Comparison of ENCODE assay signal across 9 mouse cellular contexts in genomic region chr17:78912861-78913281, GRCm38 (mm10). TPM values are rescaled to one million over a fixed set of nuclear protein-coding genes. Genes with fewer than 3 reads are reported as not detected.
DNase-seq lines count a peak whose midpoint lies in the region; ATAC-seq and TF ChIP-seq lines count a peak whose summit lies in the region.
"Had no signal": no experiment of that assay in that cellular context is flagged by ENCODE, and none has a peak within 500 bp of the region (broad histone marks: within the 10 kb centered on the region; RNA-seq: fewer than 3 reads in every experiment).

No protein-coding gene starts in this region.

- no peak overlapping the region for H3K9ac ChIP-seq in heart, embryonic 12.5 days
- peak overlapping the region; percentile 93 for H3K9ac ChIP-seq in ES-Bruce4 (ENCODE audit: low read depth, poor library complexity, severe bottlenecking)
- peak overlapping the region; percentile 32 for H3K9ac ChIP-seq in hindbrain, embryonic 14.5 days
- H3K9ac ChIP-seq in lung, postnatal 0 days (replicated peaks; ENCODE audit: low read depth) = no peak overlapping the region

- ATAC-seq in heart, embryonic 12.5 days (ENCODE audit: insufficient number of reproducible peaks, low FRiP score) = no peak
- peak; percentile 74 for ATAC-seq in hindbrain, embryonic 14.5 days (ENCODE audit: low FRiP score)
- ATAC-seq in lung, postnatal 0 days = no peak

- H3K9me3 ChIP-seq in heart, embryonic 12.5 days (replicated peaks) = no peaks in the 10 kb centered on the region
- H3K9me3 ChIP-seq in ES-Bruce4 (replicated peaks; ENCODE audit: control insufficient read depth, insufficient read depth, low read length, poor library complexity, severe bottlenecking) = no peaks in the 10 kb centered on the region
- H3K9me3 ChIP-seq in hindbrain, embryonic 14.5 days (ENCODE audit: control insufficient read depth, low read length) = no peaks in the 10 kb centered on the region
- no peaks in the 10 kb centered on the region for H3K9me3 ChIP-seq in lung, postnatal 0 days (ENCODE audit: low read length)

- no peaks in the 10 kb centered on the region for H3K27me3 ChIP-seq in heart, embryonic 12.5 days (replicated peaks)
- H3K27me3 ChIP-seq in ES-Bruce4 (ENCODE audit: control insufficient read depth, insufficient read depth, low read length, poor library complexity, severe bottlenecking) = no peaks in the 10 kb centered on the region
- no peaks in the 10 kb centered on the region; the same call in 1 of the 2 replicates for H3K27me3 ChIP-seq in hindbrain, embryonic 14.5 days (ENCODE audit: control insufficient read depth, insufficient read depth, low read length)
- H3K27me3 ChIP-seq in lung, postnatal 0 days (replicated peaks; ENCODE audit: insufficient read depth, low read length) = no peaks in the 10 kb centered on the region

- TF ChIP-seq POLR2A in ES-Bruce4 (IDR thresholded peaks at IDR 0.05; ENCODE audit: insufficient read depth, low read length) = peak; percentile 78

- 13% methylated on average over 6 of the region's 6 CpGs for WGBS in heart, embryonic 12.5 days
- WGBS in hindbrain, embryonic 14.5 days = 23% methylated on average over 6 of the region's 6 CpGs
- 23% methylated on average over 6 of the region's 6 CpGs for WGBS in lung, postnatal 0 days

- no peaks in the 10 kb centered on the region for H3K36me3 ChIP-seq in heart, embryonic 12.5 days
- H3K36me3 ChIP-seq in ES-Bruce4 (ENCODE audit: control insufficient read depth, insufficient read depth, low read length, poor library complexity, severe bottlenecking) = no peaks in the 10 kb centered on the region
- H3K36me3 ChIP-seq in hindbrain, embryonic 14.5 days (replicated peaks; ENCODE audit: control insufficient read depth, insufficient read depth) = no peaks in the 10 kb centered on the region
- no peaks in the 10 kb centered on the region for H3K36me3 ChIP-seq in lung, postnatal 0 days (ENCODE audit: insufficient read depth, low read length)

- peaks cover 6% of the 10 kb centered on the region for H3K4me1 ChIP-seq in heart, embryonic 12.5 days (replicated peaks)
- H3K4me1 ChIP-seq in ES-Bruce4 (ENCODE audit: control insufficient read depth, insufficient read depth, low read length) = no peaks in the 10 kb centered on the region
- peaks cover 13% of the 10 kb centered on the region for H3K4me1 ChIP-seq in hindbrain, embryonic 14.5 days (replicated peaks; ENCODE audit: control insufficient read depth, insufficient read depth, low read length)
- peaks cover 5% of the 10 kb centered on the region; the same call in 1 of the 2 replicates for H3K4me1 ChIP-seq in lung, postnatal 0 days (ENCODE audit: insufficient read depth, low read depth, low read length)

- peak overlapping the region; percentile 49 for H3K4me3 ChIP-seq in heart, embryonic 12.5 days
- peak overlapping the region; percentile 100 for H3K4me3 ChIP-seq in ES-Bruce4 (ENCODE audit: low read depth, low read length)
- H3K4me3 ChIP-seq in hindbrain, embryonic 14.5 days (replicated peaks; ENCODE audit: low read length) = peak overlapping the region; percentile 29
- peak overlapping the region; percentile 28 for H3K4me3 ChIP-seq in lung, postnatal 0 days (ENCODE audit: low read depth, low read length)

- DNase-seq in heart, adult 8-10 months (ENCODE audit: low spot score) = no peak
- peak; percentile 38 to 52 for DNase-seq in cerebellum, postnatal 36 days
- peak; percentile 58 for DNase-seq in hindbrain, embryonic 14.5 days (ENCODE audit: low spot score)
- peak; percentile 29 for DNase-seq in lung, postnatal 0 days (ENCODE audit: low spot score)
- peak; percentile 30 for DNase-seq in thymus, postnatal 25 days
- no peak for DNase-seq in adipocyte (ENCODE audit: low spot score)

- H3K4me2 ChIP-seq in heart, embryonic 12.5 days = peak overlapping the region; percentile 59
- peak overlapping the region; percentile 50 for H3K4me2 ChIP-seq in hindbrain, embryonic 14.5 days (replicated peaks)
- H3K4me2 ChIP-seq in lung, postnatal 0 days (replicated peaks; ENCODE audit: low read depth, low read length) = peak overlapping the region; percentile 55

- no peak for TF ChIP-seq CTCF in ES-Bruce4 (IDR thresholded peaks at IDR 0.05; ENCODE audit: low read depth, low read length)
- no peak for TF ChIP-seq CTCF in lung, postnatal 0 days (IDR thresholded peaks at IDR 0.05)

- TF ChIP-seq EP300 in ES-Bruce4 (IDR thresholded peaks at IDR 0.05; ENCODE audit: insufficient read depth, low read depth, low read length) = no peak
- no peak for TF ChIP-seq EP300 in lung, postnatal 0 days (IDR thresholded peaks at IDR 0.05)

- 0 out of 2 replicates have a peak overlapping the region, but pooled peaks have one; percentile 28 for H3K27ac ChIP-seq in heart, embryonic 12.5 days (ENCODE audit: poor library complexity, severe bottlenecking)
- H3K27ac ChIP-seq in ES-Bruce4 (ENCODE audit: insufficient read depth, low read length) = peak overlapping the region; percentile 98
- peak overlapping the region; percentile 38; the same call in 1 of the 2 replicates for H3K27ac ChIP-seq in hindbrain, embryonic 14.5 days
- H3K27ac ChIP-seq in lung, postnatal 0 days (ENCODE audit: low read length) = no peak overlapping the region

RNA-seq across cellular contexts. Expression of gene Cebpzos, which starts 3.4 kb away (rescaled TPM):
- 78.2 and 80.4 TPM in 2 replicates for polyA plus RNA-seq in heart, embryonic 12.5 days (2016; fragmentation: Nextera tagmentation; extraction: Ambion mirVana)
- total RNA-seq in heart, adult 8-10 months (2022) = 10 to 100 TPM; 64.4 to 75.7 (median 70.8) TPM
- polyA plus RNA-seq in ES-Bruce4 (2011; ENCODE audit: insufficient read depth, insufficient read length, low read depth, missing spikeins) = 100 and 101 TPM in 2 replicates
- polyA plus RNA-seq in hindbrain, embryonic 14.5 days (2014; fragmentation: Nextera tagmentation; extraction: Ambion mirVana) = 119 and 122 TPM in 2 replicates
- polyA plus RNA-seq in lung, postnatal 0 days (2015; fragmentation: Nextera tagmentation; extraction: Ambion mirVana) = 67.5 and 68.1 TPM in 2 replicates

RNA-seq across cellular contexts. Expression of gene Sult6b1, which starts 6.1 kb away (rescaled TPM):
- 0.15 TPM in 1 of 2 replicates, not detected in the other for polyA plus RNA-seq in heart, embryonic 12.5 days (2016; fragmentation: Nextera tagmentation; extraction: Ambion mirVana)
- not detected for total RNA-seq in heart, adult 8-10 months (2022)
- polyA plus RNA-seq in ES-Bruce4 (2011; ENCODE audit: insufficient read depth, insufficient read length, low read depth, missing spikeins) = 6.8 and 7.8 TPM in 2 replicates
- 0.27 and 0.37 TPM in 2 replicates for polyA plus RNA-seq in hindbrain, embryonic 14.5 days (2014; fragmentation: Nextera tagmentation; extraction: Ambion mirVana)
- 0.10 TPM in 1 of 2 replicates, not detected in the other for polyA plus RNA-seq in lung, postnatal 0 days (2015; fragmentation: Nextera tagmentation; extraction: Ambion mirVana)
- polyA plus RNA-seq: large intestine, adult 2 months had no signal

RNA-seq across cellular contexts. Expression of gene Cebpz, which starts 24.0 kb away (rescaled TPM):
- 37.5 and 40.4 TPM in 2 replicates for polyA plus RNA-seq in heart, embryonic 12.5 days (2016; fragmentation: Nextera tagmentation; extraction: Ambion mirVana)
- 10 to 100 TPM; 18.3 to 21.0 (median 19.3) TPM for total RNA-seq in heart, adult 8-10 months (2022)
- 120 and 124 TPM in 2 replicates for polyA plus RNA-seq in ES-Bruce4 (2011; ENCODE audit: insufficient read depth, insufficient read length, low read depth, missing spikeins)
- 40.2 and 43.7 TPM in 2 replicates for polyA plus RNA-seq in hindbrain, embryonic 14.5 days (2014; fragmentation: Nextera tagmentation; extraction: Ambion mirVana)
- 43.4 and 47.6 TPM in 2 replicates for polyA plus RNA-seq in lung, postnatal 0 days (2015; fragmentation: Nextera tagmentation; extraction: Ambion mirVana)

RNA-seq across cellular contexts. Expression of gene Ndufaf7, which starts 24.1 kb away (rescaled TPM):
- polyA plus RNA-seq in heart, embryonic 12.5 days (2016; fragmentation: Nextera tagmentation; extraction: Ambion mirVana) = 61.2 and 65.4 TPM in 2 replicates
- total RNA-seq in heart, adult 8-10 months (2022) = 10 to 100 TPM; 44.3 to 57.3 (median 50.7) TPM
- 54.5 and 64.2 TPM in 2 replicates for polyA plus RNA-seq in ES-Bruce4 (2011; ENCODE audit: insufficient read depth, insufficient read length, low read depth, missing spikeins)
- 59.5 and 66.0 TPM in 2 replicates for polyA plus RNA-seq in hindbrain, embryonic 14.5 days (2014; fragmentation: Nextera tagmentation; extraction: Ambion mirVana)
- polyA plus RNA-seq in lung, postnatal 0 days (2015; fragmentation: Nextera tagmentation; extraction: Ambion mirVana) = 37.7 and 42.9 TPM in 2 replicates

RNA-seq across cellular contexts. Expression of gene Eif2ak2, which starts 30.5 kb away (rescaled TPM):
- polyA plus RNA-seq in heart, embryonic 12.5 days (2016; fragmentation: Nextera tagmentation; extraction: Ambion mirVana) = 11.1 and 11.7 TPM in 2 replicates
- total RNA-seq in heart, adult 8-10 months (2022) = 1 to 10 TPM; 7.9 to 9.5 (median 8.2) TPM
- 21.0 and 22.4 TPM in 2 replicates for polyA plus RNA-seq in ES-Bruce4 (2011; ENCODE audit: insufficient read depth, insufficient read length, low read depth, missing spikeins)
- polyA plus RNA-seq in hindbrain, embryonic 14.5 days (2014; fragmentation: Nextera tagmentation; extraction: Ambion mirVana) = 2.1 and 4.3 TPM in 2 replicates
- 11.1 and 11.4 TPM in 2 replicates for polyA plus RNA-seq in lung, postnatal 0 days (2015; fragmentation: Nextera tagmentation; extraction: Ambion mirVana)

Comparison
In these comparisons a context has a peak if more than half of its experiments do, and no peak if none do; other contexts are left out.
1. H3K4me3 ChIP-seq: peak in every context shown above with its lines; median percentile 100 in ES-Bruce4; 49 in heart, embryonic 12.5 days; 29 in hindbrain, embryonic 14.5 days; 28 in lung, postnatal 0 days.
2. H3K9ac ChIP-seq: peak in ES-Bruce4 (single experiment) and hindbrain, embryonic 14.5 days (single experiment); none in heart, embryonic 12.5 days (single experiment) and lung, postnatal 0 days (single experiment).
3. DNase-seq: peak in cerebellum, postnatal 36 days (2 of 2), hindbrain, embryonic 14.5 days (single experiment), lung, postnatal 0 days (single experiment) and thymus, postnatal 25 days (single experiment); none in heart, adult 8-10 months (single experiment) and adipocyte (single experiment).
4. Peak in every context shown above with its lines, with median percentiles within 50 percentile points of each other: H3K4me2 ChIP-seq.